Mouse (Mus musculus) heart, postnatal 0 days (tissue): ENCODE data around the gene Adgrg1.

ENCODE experiments used
- CTCF ChIP-seq: IDR thresholded peaks from 2 replicates; pipeline ENCODE4 v1.5.1; 2016; ENCODE audit warnings: antibody characterized with exemption, control low read depth, low read depth
- EP300 ChIP-seq: IDR thresholded peaks from 2 replicates; pipeline ENCODE4 v1.6.1; 2016; ENCODE audit warnings: antibody characterized with exemption, low read depth

- TF ChIP-seq CTCF (no peak), EP300 (no peak)
Measured at GRCm38 (mm10) chr8:95023201-95023600, 48.6 kb downstream of the Adgrg1 start.
